Mouse (Mus musculus) forebrain, embryonic 16.5 days (tissue): ENCODE measurements around the gene Wfikkn1. TPM values are rescaled to one million over a fixed set of nuclear protein-coding genes. Genes with fewer than 3 reads are reported as not detected.

ENCODE experiments used
- ATAC-seq: fragments of 200-750 bp; cut with Nextera tagmentation; 2 replicates; pipeline ENCODE4 v1.8.0; 2017; ENCODE audit warnings: mild to moderate bottlenecking, moderate library complexity
- H3K27ac ChIP-seq: fragments of 300-500 bp; sonication (generic); 2 replicates; pipeline ENCODE4 v1.5.1; 2014; ENCODE audit warnings: low read length, control low read depth
- H3K27me3 ChIP-seq: fragments of 300-500 bp; sonication (generic); replicated peaks from 2 replicates; pipeline ENCODE4 v1.6.1; 2014; ENCODE audit warnings: low read length; ENCODE audit not compliant: control insufficient read depth, insufficient read depth
- H3K36me3 ChIP-seq: fragments of 300-500 bp; sonication (generic); 2 replicates; pipeline ENCODE4 v1.6.1; 2014; ENCODE audit not compliant: control insufficient read depth, insufficient read depth
- H3K4me1 ChIP-seq: fragments of 300-500 bp; sonication (generic); replicated peaks from 2 replicates; pipeline ENCODE4 v1.6.1; 2014; ENCODE audit warnings: low read length; ENCODE audit not compliant: control insufficient read depth, insufficient read depth
- H3K4me2 ChIP-seq: fragments of 300-500 bp; sonication (generic); 2 replicates; pipeline ENCODE4 v1.6.1; 2014; ENCODE audit warnings: mild to moderate bottlenecking, low read length, control low read depth
- H3K4me3 ChIP-seq: fragments of 300-500 bp; sonication (generic); replicated peaks from 2 replicates; pipeline ENCODE4 v1.5.1; 2014; ENCODE audit warnings: mild to moderate bottlenecking, low read length, control low read depth
- H3K9ac ChIP-seq: fragments of 300-500 bp; sonication (generic); replicated peaks from 2 replicates; pipeline ENCODE4 v1.6.1; 2014; ENCODE audit warnings: low read depth, low read length, control low read depth
- H3K9me3 ChIP-seq: fragments of 300-500 bp; sonication (generic); 2 replicates; pipeline ENCODE4 v1.6.1; 2016; ENCODE audit warnings: low read length; ENCODE audit not compliant: control insufficient read depth
- WGBS: fragments of 180-500 bp; shearing (Covaris S2); extraction: QIAGEN DNeasy Blood & Tissue Kit; methylation state at CpG from one replicate; pipeline ENCODE4 v1.1.7; 2014; 5-methylcytosine and 5-hydroxymethylcytosine counted together
- polyA plus RNA-seq: library from polyadenylated mRNA; unstranded; fragments of >200 nt; fragmentation: Nextera tagmentation; extraction: Ambion mirVana; gene quantifications from 2 replicates; pipeline ENCODE4 v1.2.1, GENCODE M21; 2015

The Wfikkn1 gene
- polyA plus RNA-seq, 1 experiment from 2014 or later = 0.52 TPM

DNA sequence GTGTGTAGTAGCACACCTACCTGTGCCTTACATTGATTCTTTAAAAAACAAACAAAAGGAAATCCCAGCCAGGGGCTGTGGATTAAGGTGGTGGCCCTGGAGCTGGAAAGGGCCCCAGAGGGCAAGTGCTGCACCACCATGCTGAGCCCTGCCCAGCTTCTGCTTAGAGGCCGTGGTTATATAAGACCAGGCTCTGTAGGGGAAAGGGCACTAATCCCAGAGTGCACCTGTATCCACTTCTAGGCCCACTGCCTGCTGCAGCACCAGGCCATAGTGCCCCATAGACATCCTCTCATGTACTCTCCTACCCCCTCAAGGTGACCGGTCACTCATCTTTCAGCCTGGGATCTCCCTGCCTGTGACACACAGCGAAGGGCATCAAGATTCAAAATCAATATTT is 14.5 kb downstream of the Wfikkn1 start:
- H3K36me3 ChIP-seq = no peaks in the 10 kb centered on the region
- H3K4me2 ChIP-seq = no peak overlapping the region
- no peaks in the 10 kb centered on the region for H3K9me3 ChIP-seq
- no peaks in the 10 kb centered on the region for H3K27me3 ChIP-seq
- 88% methylated on average over 3 of the region's 3 CpGs for WGBS
- no peak overlapping the region for H3K9ac ChIP-seq
- H3K27ac ChIP-seq = no peak overlapping the region
- peaks cover 17% of the 10 kb centered on the region for H3K4me1 ChIP-seq
- ATAC-seq = no peak
- no peak overlapping the region for H3K4me3 ChIP-seq

GRCm38 (mm10) chr17:25865288-25865687 is 15.4 kb downstream of the Wfikkn1 start:
- Histone ChIP-seq H3K27ac (no peak overlapping the region), H3K27me3 (no peaks in the 10 kb centered on the region), H3K4me1 (peaks cover 25% of the 10 kb centered on the region), H3K9ac (no peak overlapping the region), H3K4me3 (no peak overlapping the region), H3K36me3 (no peaks in the 10 kb centered on the region), H3K9me3 (no peaks in the 10 kb centered on the region), H3K4me2 (no peak overlapping the region)
- 93% methylated on average over 11 of the region's 11 CpGs for WGBS
- ATAC-seq = no peak

DNA sequence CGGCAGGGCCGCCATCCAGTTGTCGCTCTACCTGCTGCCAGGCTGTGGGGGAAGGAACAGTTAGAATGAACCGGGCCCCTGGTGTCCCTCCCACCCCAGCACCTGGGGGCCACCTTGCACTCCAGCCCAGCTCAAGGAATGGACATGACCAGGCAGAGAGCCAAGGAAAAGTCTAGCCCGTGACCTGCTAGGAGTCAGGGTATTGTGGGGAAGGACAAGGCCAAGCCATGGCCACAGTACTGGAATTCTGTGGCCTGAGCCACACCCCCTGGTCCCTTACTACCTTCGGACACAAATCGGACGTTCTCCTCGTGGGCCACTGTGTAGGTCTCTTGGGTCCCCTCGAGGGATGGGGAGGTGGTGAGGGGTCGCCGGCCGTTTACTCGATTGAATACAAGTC is 16.3 kb downstream of the Wfikkn1 start:
- no peaks in the 10 kb centered on the region for H3K9me3 ChIP-seq
- 93% methylated on average over 14 of the region's 14 CpGs for WGBS

GRCm38 (mm10) chr17:25863681-25864080 is 17.0 kb downstream of the Wfikkn1 start:
- Histone ChIP-seq H3K36me3 (no peaks in the 10 kb centered on the region), H3K4me2 (no peak overlapping the region), H3K27ac (no peak overlapping the region), H3K27me3 (no peaks in the 10 kb centered on the region), H3K4me1 (peaks cover 25% of the 10 kb centered on the region), H3K9me3 (no peaks in the 10 kb centered on the region), H3K4me3 (no peak overlapping the region), H3K9ac (no peak overlapping the region)
- WGBS = 94% methylated on average over 6 of the region's 6 CpGs
- ATAC-seq = no peak

More for the DNA sequence above, 16.3 kb downstream of the Wfikkn1 start:
- no peaks in the 10 kb centered on the region for H3K36me3 ChIP-seq
- H3K27me3 ChIP-seq = no peaks in the 10 kb centered on the region
- H3K27ac ChIP-seq = no peak overlapping the region
- no peak overlapping the region for H3K9ac ChIP-seq
- ATAC-seq = no peak
- no peak overlapping the region for H3K4me2 ChIP-seq
- H3K4me3 ChIP-seq = no peak overlapping the region
- peaks cover 28% of the 10 kb centered on the region for H3K4me1 ChIP-seq

DNA sequence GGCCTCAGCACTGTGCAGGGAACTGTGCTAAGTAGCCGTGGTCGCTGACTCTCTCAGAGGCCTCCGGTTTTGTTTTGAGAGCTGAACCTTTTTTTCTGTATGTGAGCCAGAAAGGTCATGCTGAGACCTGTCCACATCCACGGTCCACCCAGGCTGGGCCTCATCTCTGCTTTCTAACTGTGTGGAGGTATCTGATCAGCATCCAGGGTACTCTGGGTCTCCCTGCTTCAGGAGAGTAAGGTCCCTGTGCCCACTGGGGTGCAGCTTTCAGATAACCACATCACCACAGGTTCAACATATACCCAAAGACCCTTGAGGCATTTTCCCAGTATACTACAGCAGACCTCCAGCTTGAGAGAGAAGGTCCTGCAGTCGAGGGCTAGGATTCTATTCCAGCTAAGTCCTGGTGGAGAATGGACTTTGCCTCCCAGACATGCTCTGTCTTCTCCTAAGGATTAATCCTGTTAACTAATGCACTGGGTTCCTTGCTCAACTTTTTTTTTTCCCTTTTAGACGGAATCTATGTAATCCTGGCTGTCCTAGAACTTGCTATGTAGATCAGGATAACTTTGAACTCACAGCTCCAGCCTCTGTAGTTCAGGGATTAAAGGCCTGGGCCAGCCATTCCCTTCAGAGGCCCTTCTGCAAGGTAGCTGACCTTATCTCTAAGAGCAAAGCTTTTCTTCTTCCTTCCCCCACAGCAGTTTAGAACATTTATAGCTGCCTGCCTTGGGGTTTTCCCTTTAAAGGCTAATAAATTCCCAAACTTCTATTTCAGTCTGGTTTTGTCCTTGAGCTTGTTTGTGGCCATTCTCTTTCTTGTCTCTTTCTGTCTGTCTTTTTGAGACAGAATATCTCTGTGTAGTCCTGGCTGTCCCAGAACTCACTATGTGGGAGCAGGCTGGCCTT is 18.7 kb downstream of the Wfikkn1 start:
- peaks cover 16% of the 10 kb centered on the region for H3K4me1 ChIP-seq
- peak overlapping the region; percentile 75 for H3K4me3 ChIP-seq
- H3K4me2 ChIP-seq = peak overlapping the region; percentile 90
- no peaks in the 10 kb centered on the region for H3K36me3 ChIP-seq
- peak overlapping the region; percentile 72 for H3K9ac ChIP-seq
- H3K9me3 ChIP-seq = no peaks in the 10 kb centered on the region
- peak overlapping the region; percentile 80 for H3K27ac ChIP-seq
- H3K27me3 ChIP-seq = no peaks in the 10 kb centered on the region
- peak; percentile 24 for ATAC-seq
- WGBS = 10% methylated on average over 6 of the region's 6 CpGs

DNA sequence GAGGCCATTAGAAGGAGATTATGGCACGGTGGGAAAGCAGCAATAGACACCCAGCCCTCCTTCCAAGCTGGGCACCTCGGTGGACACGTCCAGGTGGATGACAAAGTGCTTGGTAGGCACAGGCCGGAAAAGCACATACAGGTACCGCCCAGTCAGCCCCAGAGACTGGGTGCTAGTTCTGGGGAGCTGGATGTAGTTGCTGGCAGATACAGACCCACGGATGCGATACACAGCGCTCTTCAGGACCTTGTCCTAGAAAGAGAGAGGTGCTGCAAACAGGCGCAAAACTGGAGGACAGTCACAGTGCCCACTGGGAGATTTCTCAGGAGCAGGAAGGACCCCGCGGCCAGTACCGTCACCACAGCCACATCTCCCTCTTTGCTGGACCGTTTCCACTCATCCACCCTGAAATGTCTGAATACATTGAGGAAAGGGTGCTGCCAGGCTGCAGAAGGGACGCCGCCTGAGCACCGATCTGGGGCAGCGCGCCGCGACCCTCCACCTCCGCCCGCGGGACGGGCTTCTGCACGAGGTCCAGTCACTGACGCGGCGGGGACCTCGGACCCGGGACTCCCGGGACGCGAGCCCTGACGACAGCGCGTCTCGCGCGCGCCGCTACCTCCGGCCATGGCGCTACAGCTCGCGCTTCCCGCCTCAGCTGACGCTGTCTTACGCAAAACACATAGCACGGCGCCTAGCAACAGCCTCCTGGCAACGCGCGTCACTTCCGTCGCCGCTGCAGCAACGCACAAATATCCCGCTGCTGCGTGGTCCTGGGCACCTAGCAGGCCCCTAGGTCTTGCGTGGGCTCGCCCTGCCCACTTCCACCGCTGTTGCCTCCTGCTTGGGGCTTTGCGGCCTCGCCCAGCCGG is 19.6 kb downstream of the Wfikkn1 start, which contains the start of gene Wdr90:
Wdr90 (minus strand) TSS at position 670 of the 872 bp plus-strand sequence.
- Histone ChIP-seq H3K4me1 (peaks cover 16% of the 10 kb centered on the region), H3K9me3 (no peaks in the 10 kb centered on the region), H3K4me3 (peak within 1 kb of the TSS; percentile 75), H3K27ac (peak within 1 kb of the TSS; percentile 80), H3K4me2 (peak within 1 kb of the TSS; percentile 90), H3K36me3 (no peaks in the 10 kb centered on the region), H3K9ac (peak within 1 kb of the TSS; percentile 72), H3K27me3 (no peaks in the 10 kb centered on the region)
- WGBS = 2% methylated on average over 65 of the region's 65 CpGs
- peak; percentile 98 for ATAC-seq

GRCm38 (mm10) chr17:25860229-25860628 is 20.4 kb downstream of the Wfikkn1 start:
- peaks cover 16% of the 10 kb centered on the region for H3K4me1 ChIP-seq

DNA sequence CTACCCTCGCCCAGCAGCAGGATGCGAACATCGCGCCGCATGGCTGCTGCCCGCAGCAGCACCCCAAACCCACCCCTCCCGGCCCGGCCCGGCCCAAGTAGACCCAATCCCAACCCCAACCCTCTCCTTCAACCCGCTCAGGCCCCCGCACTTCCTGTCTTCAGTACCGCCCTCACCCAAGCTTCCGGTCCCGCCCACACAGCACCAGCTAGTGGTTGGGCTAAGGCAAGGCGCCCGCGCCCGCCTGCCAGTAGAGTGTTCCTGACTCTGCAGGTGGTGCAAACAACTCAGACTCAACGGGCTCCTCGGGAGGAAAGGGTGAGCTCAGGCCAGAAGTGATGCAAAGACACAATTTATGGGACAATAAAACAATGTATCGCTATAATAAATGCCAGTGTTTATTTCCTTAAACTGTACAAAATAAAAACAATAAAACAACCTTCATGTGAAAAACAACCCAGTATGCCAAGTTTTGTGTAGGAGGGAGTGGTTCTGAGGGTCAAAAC is 36.2 kb downstream of the Wfikkn1 start, which contains the start of gene Rhot2:
Rhot2 (minus strand) TSS at position 456 of the 506 bp plus-strand sequence.
- H3K4me1 ChIP-seq = peaks cover 16% of the 10 kb centered on the region
- H3K27me3 ChIP-seq = no peaks in the 10 kb centered on the region
- no peaks in the 10 kb centered on the region for H3K9me3 ChIP-seq
- H3K36me3 ChIP-seq = peaks cover 20% of the 10 kb centered on the region
- 1% methylated on average over 21 of the region's 21 CpGs for WGBS
- peak within 1 kb of the TSS; percentile 78 for H3K9ac ChIP-seq
- H3K4me2 ChIP-seq = peak within 1 kb of the TSS; percentile 89
- peak within 1 kb of the TSS; percentile 66 for H3K27ac ChIP-seq
- ATAC-seq = peak; percentile 98
- H3K4me3 ChIP-seq = peak within 1 kb of the TSS; percentile 87

More at GRCm38 (mm10) chr17:25860229-25860628, 20.4 kb downstream of the Wfikkn1 start:
- Histone ChIP-seq H3K9ac (peak overlapping the region; percentile 72; the same call in 1 of the 2 replicates), H3K27ac (no peak overlapping the region), H3K9me3 (no peaks in the 10 kb centered on the region), H3K36me3 (no peaks in the 10 kb centered on the region), H3K27me3 (no peaks in the 10 kb centered on the region), H3K4me3 (no peak overlapping the region; the same call in 1 of the 2 replicates), H3K4me2 (peak overlapping the region; percentile 90)
- no peak for ATAC-seq
- WGBS = 95% methylated on average over 6 of the region's 6 CpGs
